Mouse (Mus musculus) heart, adult 2 months (tissue): ENCODE measurements around the gene Serping1. TPM values are rescaled to one million over a fixed set of nuclear protein-coding genes. Genes with fewer than 3 reads are reported as not detected.

Experiments
- DNase-seq, 2 experiments: peaks; one replicate each; pipeline ENCODE4 v3.0.0; 2021
- H3K27ac ChIP-seq: fragments of 200-600 bp; 2 replicates; pipeline ENCODE4 v1.8.1; 2022
- H3K27me3 ChIP-seq: fragments of 200-500 bp; 2 replicates; pipeline ENCODE4 v1.6.1; 2012; ENCODE audit warnings: mild to moderate bottlenecking, low read length, inconsistent platforms, mixed read lengths; ENCODE audit not compliant: control insufficient read depth, insufficient read depth
- H3K36me3 ChIP-seq: fragments of 200-500 bp; 2 replicates; pipeline ENCODE4 v1.6.1; 2012; ENCODE audit warnings: low read length, inconsistent platforms; ENCODE audit not compliant: control insufficient read depth, insufficient read depth
- H3K4me1 ChIP-seq: fragments of 200-500 bp; 2 replicates; pipeline ENCODE4 v1.6.1; 2011; ENCODE audit warnings: low read length; ENCODE audit not compliant: control insufficient read depth, insufficient read depth
- H3K4me3 ChIP-seq: fragments of 200-600 bp; 2 replicates; pipeline ENCODE4 v1.8.1; 2022
- H3K79me2 ChIP-seq: fragments of 200-500 bp; replicated peaks from 2 replicates; pipeline ENCODE4 v1.6.1; 2012; ENCODE audit warnings: mild to moderate bottlenecking, inconsistent platforms, low read length, moderate library complexity, mixed read lengths; ENCODE audit not compliant: control insufficient read depth, insufficient read depth
- H3K9ac ChIP-seq: fragments of 200-500 bp; 2 replicates; pipeline ENCODE4 v1.6.1; 2012; ENCODE audit warnings: low read depth, mild to moderate bottlenecking, control low read depth, inconsistent platforms, low read length, mixed read lengths
- CTCF ChIP-seq: fragments of 200-600 bp; IDR thresholded peaks from 2 replicates; pipeline ENCODE4 v1.8.1; 2022; ENCODE audit warnings: antibody characterized with exemption, mild to moderate bottlenecking, moderate library complexity
- EP300 ChIP-seq: fragments of 200-500 bp; IDR thresholded peaks from 2 replicates; pipeline ENCODE4 v1.6.1; 2011; ENCODE audit warnings: low read depth, low read length, control low read depth; ENCODE audit not compliant: insufficient read depth
- POLR2A ChIP-seq: fragments of 200-500 bp; IDR thresholded peaks from 2 replicates; pipeline ENCODE4 v1.6.1; 2011; ENCODE audit warnings: mild to moderate bottlenecking, low read depth, low read length, control low read depth; ENCODE audit not compliant: insufficient read depth
- WGBS: fragments of 180-500 bp; shearing (Covaris S2); methylation state at CpG from one replicate; pipeline ENCODE4 v1.1.7; 2018; 5-methylcytosine and 5-hydroxymethylcytosine counted together
- intact Hi-C: fragments of 180-260 bp; cut with DNase I; formaldehyde crosslinking; loops from one replicate; pipeline ENCODE4 v1.15.1; 2025
- long read RNA-seq: library from polyadenylated mRNA; stranded (forward); transcript quantifications from one replicate; pipeline ENCODE4 v2.0.0, GENCODE M21; 2021
- polyA plus RNA-seq: library from polyadenylated mRNA; depleted of rRNA; stranded (reverse); fragments of >200 nt; gene quantifications from 2 replicates; pipeline ENCODE4 v1.2.3, GENCODE M21; 2012; rRNA removed
- total RNA-seq, 2 experiments: library from RNA; stranded (reverse); gene quantifications; 2 replicates each; pipeline ENCODE4 v1.2.3; 2021

Serping1 gene
- total RNA-seq (10 to 100 TPM; 79.7 to 81.5 TPM), polyA plus RNA-seq (268 and 301 TPM in 2 replicates)
- long read RNA-seq, transcript Serping1-201 (8 exons, 1,768 nt), result major isoform, 6 of 152 reads
- long read RNA-seq, partial matches to known transcripts, result 143 of 152 reads
- long read RNA-seq, other reads (novel, unspliced or antisense), result 3 of 152 reads

DNA sequence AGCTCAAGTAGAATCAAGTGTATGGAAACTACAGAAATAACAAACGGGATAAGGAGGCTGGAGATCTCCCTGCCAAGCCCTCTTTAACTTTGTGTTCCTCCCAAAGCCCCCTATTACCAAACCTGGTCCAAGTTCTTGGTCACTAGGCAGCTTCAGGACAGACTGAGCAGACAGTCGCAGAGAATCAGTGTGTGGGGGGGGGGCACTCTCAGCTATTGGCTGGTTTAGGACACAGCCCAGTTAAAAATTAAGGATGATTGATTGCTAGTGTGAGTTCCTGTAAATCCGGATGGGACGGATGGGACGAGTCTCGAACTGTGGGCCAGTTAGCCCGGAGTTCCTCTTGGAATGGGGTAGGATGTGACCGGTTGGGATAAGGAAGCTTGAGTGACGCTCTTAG is at the start of gene Serping1:
TSS of gene Serping1 (minus strand) at position 204 of the 400 bp plus-strand sequence.
- WGBS, result 67% methylated on average over 9 of the region's 9 CpGs
- Histone ChIP-seq H3K79me2 (no peaks in the 10 kb centered on the region), H3K4me1 (peaks cover 5% of the 10 kb centered on the region), H3K27ac (peak within 1 kb of the TSS; percentile 80), H3K27me3 (no peaks in the 10 kb centered on the region), H3K36me3 (no peaks in the 10 kb centered on the region), H3K9ac (peak within 1 kb of the TSS; percentile 15), H3K4me3 (peak within 1 kb of the TSS; percentile 40)
- intact Hi-C loops, result no loop called here
- peak in 1 of 2 experiments; percentile 20 for DNase-seq
- TF ChIP-seq CTCF (no peak), POLR2A (no peak), EP300 (no peak)

DNA sequence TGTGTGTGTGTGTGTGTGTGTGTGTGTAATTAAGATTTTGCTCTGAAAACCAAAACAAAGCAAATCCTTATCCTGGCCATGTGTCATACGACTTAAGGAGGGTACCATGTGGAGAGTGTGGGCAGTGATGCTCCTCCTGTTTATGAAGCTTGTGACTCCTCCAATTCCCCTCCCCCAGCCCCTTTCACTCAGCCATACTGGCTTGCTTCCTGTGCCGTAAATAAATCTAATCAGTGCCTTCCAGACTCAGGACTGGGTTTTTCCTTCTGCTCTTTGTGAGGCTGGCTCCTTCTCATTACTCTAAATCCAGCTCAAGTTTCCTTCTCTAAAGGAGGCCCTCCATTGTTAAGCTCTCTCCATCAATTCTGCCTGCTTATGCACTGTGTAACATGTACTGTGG is 48.0 kb upstream of the Serping1 start:
- Histone ChIP-seq H3K4me1 (peaks cover 4% of the 10 kb centered on the region), H3K79me2 (no peaks in the 10 kb centered on the region), H3K9ac (no peak overlapping the region), H3K27me3 (no peaks in the 10 kb centered on the region), H3K27ac (no peak overlapping the region), H3K36me3 (no peaks in the 10 kb centered on the region), H3K4me3 (no peak overlapping the region)
- TF ChIP-seq CTCF, result no peak
- no peak for TF ChIP-seq POLR2A
- no peak for TF ChIP-seq EP300
- intact Hi-C loops, result no loop called here
- 17% methylated on average over 2 of the region's 2 CpGs for WGBS
- no peak for DNase-seq

DNA sequence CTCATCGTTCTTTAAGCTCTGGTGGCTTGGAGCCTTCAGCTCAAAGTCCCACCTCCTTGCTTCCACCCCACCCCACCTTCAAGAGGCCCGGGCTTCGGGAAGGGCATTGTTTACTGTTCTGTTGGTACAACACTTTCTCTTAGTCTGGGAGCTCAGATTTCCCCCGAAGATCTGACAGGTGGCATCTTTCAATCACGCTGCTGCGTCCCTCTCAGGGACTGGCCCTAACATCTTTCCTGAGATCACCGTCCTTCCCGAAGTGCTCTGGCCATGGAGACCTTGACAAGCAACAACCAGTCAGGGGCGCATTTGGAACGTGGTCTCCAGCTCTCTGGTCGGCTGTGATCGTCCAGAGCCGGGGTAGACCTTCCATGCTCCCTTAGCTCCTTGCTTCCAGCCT is 47.3 kb upstream of the Serping1 start, which contains the start of gene Smtnl1:
TSS of gene Smtnl1 (minus strand) at position 101 of the 400 bp plus-strand sequence.
- no peaks in the 10 kb centered on the region for H3K36me3 ChIP-seq
- no peak within 1 kb of the TSS for H3K27ac ChIP-seq
- no peak for TF ChIP-seq POLR2A
- TF ChIP-seq EP300, result no peak
- TF ChIP-seq CTCF, result no peak
- no peaks in the 10 kb centered on the region for H3K27me3 ChIP-seq
- WGBS, result 52% methylated on average over 13 of the region's 13 CpGs
- no peak within 1 kb of the TSS for H3K4me3 ChIP-seq
- peaks cover 4% of the 10 kb centered on the region for H3K4me1 ChIP-seq
- no peaks in the 10 kb centered on the region for H3K79me2 ChIP-seq
- H3K9ac ChIP-seq, result no peak within 1 kb of the TSS
- no peak for DNase-seq
- intact Hi-C loops, result no loop called here

DNA sequence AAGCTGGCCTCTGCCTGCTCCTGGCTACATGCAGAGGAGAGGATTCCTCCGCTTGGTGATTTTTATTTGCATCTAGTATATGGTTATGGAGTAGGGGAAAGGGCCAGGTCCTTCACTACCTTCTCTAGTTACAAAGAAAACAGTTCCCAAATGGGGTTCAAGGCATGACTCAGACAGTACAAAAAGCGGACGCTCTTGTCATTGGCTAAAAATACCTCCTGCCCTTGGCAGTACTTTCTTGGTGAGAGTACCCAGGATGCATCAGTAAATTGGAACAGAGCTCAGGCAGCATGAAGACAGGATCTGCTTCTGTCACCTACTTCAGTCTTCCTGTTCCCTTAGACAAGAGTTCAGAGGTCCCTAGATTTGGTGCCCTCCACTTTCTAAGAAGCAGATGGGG is 44.6 kb upstream of the Serping1 start:
- Histone ChIP-seq H3K9ac (no peak overlapping the region), H3K27ac (peak overlapping the region; percentile 87), H3K4me1 (peaks cover 3% of the 10 kb centered on the region; the same call in 1 of the 2 replicates), H3K27me3 (no peaks in the 10 kb centered on the region), H3K79me2 (no peaks in the 10 kb centered on the region), H3K4me3 (no peak overlapping the region), H3K36me3 (no peaks in the 10 kb centered on the region)
- WGBS, result 15% methylated on average over 3 of the region's 3 CpGs
- TF ChIP-seq EP300, result no peak
- peak in 1 of 2 experiments; percentile 52 for DNase-seq
- intact Hi-C loops, result no loop called here

DNA sequence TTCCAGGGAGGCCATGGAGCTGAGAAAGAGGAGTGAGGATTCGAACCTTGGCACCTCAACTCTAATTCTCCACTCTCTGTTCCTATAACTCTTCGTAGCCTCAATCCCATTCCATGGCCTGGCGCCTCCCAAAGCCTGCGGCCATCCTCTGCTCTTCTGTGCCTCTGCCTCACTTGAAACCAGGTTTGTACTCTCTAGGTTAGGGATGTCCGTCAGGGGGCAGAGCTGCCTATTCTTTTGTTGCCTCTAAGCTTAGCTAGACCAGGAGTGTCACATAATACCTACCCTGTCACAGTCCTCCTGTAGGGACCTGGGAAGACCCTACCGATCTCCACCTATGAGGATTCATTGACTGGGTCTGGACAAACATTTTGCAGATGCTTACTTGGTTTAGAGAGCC is 37.4 kb upstream of the Serping1 start:
- Histone ChIP-seq H3K79me2 (no peaks in the 10 kb centered on the region), H3K27ac (no peak overlapping the region), H3K4me1 (peaks cover 5% of the 10 kb centered on the region), H3K36me3 (no peaks in the 10 kb centered on the region), H3K9ac (no peak overlapping the region), H3K4me3 (no peak overlapping the region), H3K27me3 (no peaks in the 10 kb centered on the region)
- no peak for TF ChIP-seq POLR2A
- TF ChIP-seq EP300, result no peak
- no peak for TF ChIP-seq CTCF
- intact Hi-C loops, result no loop called here
- no peak for DNase-seq
- 90% methylated on average over 6 of the region's 6 CpGs for WGBS

DNA sequence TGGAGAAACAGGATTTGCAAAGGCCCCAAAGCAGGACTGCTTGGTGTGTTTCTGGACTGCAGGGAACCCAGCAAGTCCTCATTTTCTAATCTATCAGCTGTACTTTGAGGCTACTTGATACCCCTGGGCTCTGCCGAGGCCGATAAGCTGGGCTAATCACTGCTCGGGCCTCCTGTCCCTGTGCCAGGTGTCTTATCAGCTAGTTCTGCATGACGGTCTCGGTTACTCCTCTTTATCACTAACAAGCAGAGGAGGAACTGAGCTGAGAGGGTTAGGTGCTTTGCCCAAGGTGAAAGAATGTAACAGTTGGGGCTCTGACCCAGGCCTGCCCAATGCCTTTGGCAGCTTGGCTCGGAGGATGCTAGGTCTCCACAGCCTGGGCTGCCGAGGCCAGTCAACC is 36.6 kb upstream of the Serping1 start:
- no peak overlapping the region for H3K4me3 ChIP-seq
- no peak overlapping the region for H3K27ac ChIP-seq
- H3K79me2 ChIP-seq, result no peaks in the 10 kb centered on the region
- no peak for TF ChIP-seq EP300
- no peak for TF ChIP-seq CTCF
- TF ChIP-seq POLR2A, result no peak
- H3K27me3 ChIP-seq, result no peaks in the 10 kb centered on the region
- H3K4me1 ChIP-seq, result peaks cover 5% of the 10 kb centered on the region
- DNase-seq, result peak; percentile 31 to 56
- WGBS, result 21% methylated on average over 7 of the region's 7 CpGs
- no peaks in the 10 kb centered on the region for H3K36me3 ChIP-seq
- intact Hi-C loops, result no loop called here
- H3K9ac ChIP-seq, result no peak overlapping the region
